Mouse (Mus musculus) heart, embryonic 14.5 days (tissue): ENCODE results near the gene Cd68. TPM values are rescaled to one million over a fixed set of nuclear protein-coding genes. Genes with fewer than 3 reads are reported as not detected.

Source experiments
- ATAC-seq: fragments of 200-750 bp; cut with Nextera tagmentation; 2 replicates; pipeline ENCODE4 v1.8.0; 2017; ENCODE audit warnings: low read depth, moderate TSS enrichment; ENCODE audit not compliant: insufficient number of reproducible peaks, insufficient read depth, low FRiP score
- H3K27ac ChIP-seq, 2 experiments: fragments of 200-500 bp in 1 of 2; fragments of 300-500 bp in 1 of 2; sonication (generic) in 1 of 2; replicated peaks in 1 of 2; 2 replicates each; pipeline ENCODE4 v1.5.1; 2012 to 2014; ENCODE audit warnings: low read depth in 2 of 2, low read length in 2 of 2, control low read depth in 1 of 2, mild to moderate bottlenecking in 1 of 2, mixed read lengths in 1 of 2; ENCODE audit not compliant: control insufficient read depth in 1 of 2, insufficient read depth in 1 of 2
- H3K27me3 ChIP-seq: fragments of 300-500 bp; sonication (generic); 2 replicates; pipeline ENCODE4 v1.6.1; 2014; ENCODE audit warnings: mild to moderate bottlenecking, low read length, control low read depth; ENCODE audit not compliant: control insufficient read depth, insufficient read depth
- H3K36me3 ChIP-seq: fragments of 300-500 bp; sonication (generic); 2 replicates; pipeline ENCODE4 v1.6.1; 2014; ENCODE audit warnings: mild to moderate bottlenecking, control low read depth, low read length, mixed read lengths; ENCODE audit not compliant: control insufficient read depth, insufficient read depth
- H3K4me1 ChIP-seq, 2 experiments: fragments of 200-500 bp in 1 of 2; fragments of 300-500 bp in 1 of 2; sonication (generic) in 1 of 2; 2 replicates each; pipeline ENCODE4 v1.6.1; 2012 to 2014; ENCODE audit warnings: low read length in 2 of 2, control low read depth in 1 of 2, mixed read lengths in 1 of 2; ENCODE audit not compliant: control insufficient read depth in 2 of 2, insufficient read depth in 2 of 2
- H3K4me2 ChIP-seq: fragments of 300-500 bp; sonication (generic); 2 replicates; pipeline ENCODE4 v1.6.1; 2014; ENCODE audit warnings: mild to moderate bottlenecking, low read length
- H3K4me3 ChIP-seq, 2 experiments: fragments of 200-500 bp in 1 of 2; fragments of 300-500 bp in 1 of 2; sonication (generic) in 1 of 2; 2 replicates each; pipeline ENCODE4 v1.5.1; 2012 to 2014; ENCODE audit warnings: low read length in 2 of 2, mild to moderate bottlenecking in 2 of 2, control low read depth in 1 of 2, low read depth in 1 of 2, moderate library complexity in 1 of 2; ENCODE audit not compliant: control insufficient read depth in 1 of 2, insufficient read depth in 1 of 2
- H3K9ac ChIP-seq: fragments of 300-500 bp; sonication (generic); 2 replicates; pipeline ENCODE4 v1.6.1; 2014; ENCODE audit warnings: mild to moderate bottlenecking, low read length
- H3K9me3 ChIP-seq: fragments of 300-500 bp; sonication (generic); 2 replicates; pipeline ENCODE4 v1.6.1; 2016; ENCODE audit warnings: low read length, control low read depth; ENCODE audit not compliant: control insufficient read depth
- WGBS: fragments of 180-500 bp; shearing (Covaris S2); extraction: QIAGEN DNeasy Blood & Tissue Kit; methylation state at CpG from one replicate; pipeline ENCODE4 v1.1.7; 2014; 5-methylcytosine and 5-hydroxymethylcytosine counted together
- polyA plus RNA-seq: library from polyadenylated mRNA; unstranded; fragments of >200 nt; fragmentation: Nextera tagmentation; extraction: Ambion mirVana; gene quantifications from 2 replicates; pipeline ENCODE4 v1.2.1, GENCODE M21; 2014

Cd68 gene
- polyA plus RNA-seq, 1 experiment from 2014 or later: 12.1 TPM

DNA sequence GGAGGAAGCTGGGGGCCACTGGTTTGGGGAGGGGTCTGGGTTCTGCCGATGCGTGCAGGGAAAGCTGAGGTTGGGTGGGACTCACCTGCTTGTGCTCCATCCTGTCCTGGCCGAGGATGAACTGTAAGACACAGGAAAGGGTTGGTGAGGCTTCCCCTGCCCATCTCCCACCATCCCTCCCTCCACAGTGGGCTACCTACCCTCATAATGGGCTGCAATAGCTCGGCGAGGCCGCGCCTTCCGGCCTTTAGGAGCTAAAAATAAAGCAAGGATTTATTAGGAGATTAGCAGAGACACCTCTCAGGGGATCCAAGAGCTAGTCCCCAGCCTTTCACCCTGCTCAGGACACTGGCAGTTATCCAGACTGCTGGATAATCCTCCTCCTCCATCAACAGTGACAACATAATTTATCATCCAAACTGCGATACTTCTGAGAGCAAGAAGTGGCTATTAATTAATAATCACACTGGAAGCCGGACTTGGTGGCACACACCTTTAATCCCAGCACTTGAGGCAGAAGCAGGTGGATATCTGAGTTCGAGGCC lies 27.5 kb upstream of the Cd68 start:
- Histone ChIP-seq H3K4me2 (no peak overlapping the region), H3K9ac (no peak overlapping the region), H3K4me3 (no peak overlapping the region), H3K9me3 (no peaks in the 10 kb centered on the region), H3K27ac (no peak overlapping the region), H3K36me3 (no peaks in the 10 kb centered on the region), H3K27me3 (no peaks in the 10 kb centered on the region), H3K4me1 (peaks cover 10 to 16% of the 10 kb centered on the region in 2 experiments)
- 41% methylated on average over 11 of the region's 11 CpGs for WGBS
- ATAC-seq: no peak

GRCm38 (mm10) chr11:69692863-69693262 lies 26.9 kb upstream of the Cd68 start:
- no peak overlapping the region for H3K27ac ChIP-seq
- ATAC-seq: no peak
- WGBS: 83% methylated on average over 6 of the region's 6 CpGs
- H3K27me3 ChIP-seq: no peaks in the 10 kb centered on the region
- H3K4me1 ChIP-seq: peaks cover 10 to 16% of the 10 kb centered on the region in 2 experiments
- H3K4me2 ChIP-seq: no peak overlapping the region
- H3K9ac ChIP-seq: no peak overlapping the region
- no peak overlapping the region for H3K4me3 ChIP-seq
- no peaks in the 10 kb centered on the region for H3K36me3 ChIP-seq
- H3K9me3 ChIP-seq: no peaks in the 10 kb centered on the region

DNA sequence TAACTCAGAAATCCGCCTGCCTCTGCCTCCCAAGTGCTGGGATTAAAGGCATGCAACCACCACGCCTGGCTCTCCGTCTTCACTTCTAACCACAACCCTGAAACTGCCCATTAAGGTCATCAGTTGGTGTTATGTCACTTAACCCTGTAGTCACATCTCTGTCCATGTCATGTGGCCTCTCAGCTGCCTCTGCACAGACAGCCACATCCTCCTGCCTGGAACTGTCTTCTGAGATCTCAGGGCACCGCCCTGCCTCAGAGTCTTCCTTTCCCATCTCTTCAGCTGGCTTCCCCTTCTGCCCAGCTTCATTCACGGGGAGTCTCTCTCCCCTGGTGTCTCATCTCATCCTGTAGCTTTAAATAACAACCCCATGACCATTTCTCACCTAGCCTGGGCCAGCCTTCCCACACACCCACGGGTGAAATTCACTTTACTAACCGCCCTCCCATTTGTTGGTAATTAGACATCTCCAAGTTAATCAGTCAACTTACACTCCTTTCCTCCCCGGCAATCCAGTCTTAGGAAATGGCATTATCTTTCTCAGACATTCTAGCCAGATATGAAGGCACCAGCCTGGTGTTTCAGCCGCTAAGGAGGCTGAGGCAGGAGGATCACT lies 26.4 kb upstream of the Cd68 start:
- H3K27me3 ChIP-seq: no peaks in the 10 kb centered on the region
- no peak overlapping the region for H3K9ac ChIP-seq
- peaks cover 10 to 16% of the 10 kb centered on the region in 2 experiments for H3K4me1 ChIP-seq
- H3K27ac ChIP-seq: no peak overlapping the region
- 69% methylated on average over 9 of the region's 9 CpGs for WGBS
- no peaks in the 10 kb centered on the region for H3K36me3 ChIP-seq
- H3K4me2 ChIP-seq: no peak overlapping the region
- no peak overlapping the region for H3K4me3 ChIP-seq
- no peak for ATAC-seq
- H3K9me3 ChIP-seq: no peaks in the 10 kb centered on the region

- no peak overlapping the region for H3K27ac ChIP-seq
- no peaks in the 10 kb centered on the region for H3K27me3 ChIP-seq
Measured at GRCm38 (mm10) chr11:69689891-69690290, 23.9 kb upstream of the Cd68 start.

DNA sequence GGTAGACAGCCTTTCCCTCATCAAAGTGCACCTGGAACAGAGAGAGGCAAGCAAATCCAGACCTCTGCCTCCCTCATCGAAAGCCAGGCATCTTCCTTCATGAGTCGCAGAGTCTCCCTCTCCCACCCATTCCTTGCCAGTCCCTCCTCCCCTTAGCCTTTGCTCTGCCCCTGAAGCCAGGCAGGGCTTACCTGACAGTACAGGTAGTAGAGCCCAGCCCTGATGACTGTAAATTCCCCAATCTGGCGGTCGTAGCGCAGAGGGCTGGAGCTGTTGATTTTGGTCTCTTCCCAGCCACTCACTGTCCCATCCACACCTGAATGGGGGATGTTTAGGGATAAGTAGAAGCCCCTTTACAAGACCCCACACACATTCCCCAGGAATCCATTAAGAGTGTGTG lies 21.1 kb upstream of the Cd68 start:
- H3K9me3 ChIP-seq: no peaks in the 10 kb centered on the region
- peaks cover 16 to 23% of the 10 kb centered on the region in 2 experiments for H3K4me1 ChIP-seq
- ATAC-seq: no peak
- H3K36me3 ChIP-seq: no peaks in the 10 kb centered on the region
- 47% methylated on average over 5 of the region's 5 CpGs for WGBS
- no peak overlapping the region for H3K4me2 ChIP-seq
- H3K27me3 ChIP-seq: no peaks in the 10 kb centered on the region
- no peak overlapping the region for H3K4me3 ChIP-seq
- H3K27ac ChIP-seq: peak overlapping the region in 1 of 2 experiments; percentile 86; a peak in 1 of 4 replicates
- H3K9ac ChIP-seq: peak overlapping the region; percentile 50; the same call in 1 of the 2 replicates

More at GRCm38 (mm10) chr11:69689891-69690290, 23.9 kb upstream of the Cd68 start:
- WGBS: 95% methylated on average over 1 of the region's 1 CpGs
- Histone ChIP-seq H3K4me3 (no peak overlapping the region), H3K4me1 (peaks cover 20 to 23% of the 10 kb centered on the region in 2 experiments), H3K4me2 (no peak overlapping the region), H3K9me3 (no peaks in the 10 kb centered on the region), H3K9ac (no peak overlapping the region), H3K36me3 (no peaks in the 10 kb centered on the region)
- no peak for ATAC-seq

DNA sequence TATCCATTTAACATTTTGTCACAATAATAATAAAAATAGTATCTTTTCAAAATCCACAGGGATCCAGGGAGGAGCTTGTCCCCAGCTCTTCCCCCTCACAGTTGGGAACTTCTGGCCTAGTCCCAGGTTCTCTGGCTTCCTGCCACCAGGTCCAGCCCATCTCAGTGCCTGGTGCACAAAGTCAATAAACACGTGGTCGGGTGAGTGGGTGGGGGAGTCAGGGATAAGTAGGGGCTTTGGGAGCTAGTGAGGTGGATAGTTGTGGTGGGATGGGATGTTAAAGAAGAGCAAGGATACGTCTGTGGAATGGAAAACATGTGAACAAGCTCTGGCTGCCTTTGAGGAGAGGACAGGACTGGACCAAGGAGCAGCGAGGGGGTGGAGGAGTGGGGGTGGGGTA lies 20.4 kb upstream of the Cd68 start:
- ATAC-seq: no peak
- H3K4me1 ChIP-seq: peaks cover 16 to 23% of the 10 kb centered on the region in 2 experiments
- H3K27me3 ChIP-seq: no peaks in the 10 kb centered on the region
- H3K4me3 ChIP-seq: no peak overlapping the region
- no peak overlapping the region for H3K9ac ChIP-seq
- H3K27ac ChIP-seq: peak overlapping the region in 1 of 2 experiments; percentile 86; a peak in 2 of 4 replicates
- peak overlapping the region; percentile 43 for H3K4me2 ChIP-seq
- H3K9me3 ChIP-seq: no peaks in the 10 kb centered on the region
- H3K36me3 ChIP-seq: no peaks in the 10 kb centered on the region
- 9% methylated on average over 4 of the region's 4 CpGs for WGBS

DNA sequence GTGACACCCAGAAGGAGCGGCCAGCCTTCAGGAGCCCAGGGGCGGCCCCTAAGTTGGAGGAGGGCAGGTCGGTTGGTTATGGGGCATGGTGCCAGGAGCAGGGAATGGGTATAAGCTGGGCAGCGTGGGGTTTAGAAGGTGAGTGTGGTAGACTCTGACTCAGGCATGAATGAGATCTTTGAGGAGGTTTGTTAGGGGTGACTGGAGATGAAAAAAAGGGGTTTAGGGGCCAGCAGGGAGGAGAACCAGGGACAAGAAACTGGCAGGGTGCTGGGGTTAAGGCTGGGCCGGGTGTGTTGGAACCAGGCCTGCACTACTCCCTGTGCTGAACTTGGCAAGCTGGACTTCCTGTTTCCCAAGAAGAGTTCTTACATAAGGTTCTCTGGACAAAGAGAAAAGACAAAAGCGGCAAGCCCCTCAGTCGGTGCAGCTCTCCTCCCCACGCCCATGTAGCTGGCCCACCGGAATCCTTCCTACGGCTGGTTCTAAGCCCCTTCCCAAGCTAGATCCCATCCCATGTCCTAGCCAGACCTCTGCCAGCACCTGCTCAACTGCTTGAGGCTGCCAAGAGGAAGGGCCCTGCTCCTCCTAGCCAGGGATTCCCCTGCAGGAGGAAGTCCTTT lies 19.7 kb upstream of the Cd68 start, which contains the start of gene Tnfsf13:
Tnfsf13 (minus strand) TSS at position 259 of the 623 bp plus-strand sequence.
- H3K4me3 ChIP-seq: no peak within 1 kb of the TSS
- ATAC-seq: no peak; the same call in 1 of the 2 replicates
- 61% methylated on average over 10 of the region's 10 CpGs for WGBS
- peak within 1 kb of the TSS; percentile 60 for H3K9ac ChIP-seq
- no peaks in the 10 kb centered on the region for H3K36me3 ChIP-seq
- H3K4me2 ChIP-seq: peak within 1 kb of the TSS; percentile 43
- H3K4me1 ChIP-seq: peaks cover 16 to 27% of the 10 kb centered on the region in 2 experiments
- no peaks in the 10 kb centered on the region for H3K9me3 ChIP-seq
- peak within 1 kb of the TSS; percentile 86 to 96 for H3K27ac ChIP-seq
- no peaks in the 10 kb centered on the region for H3K27me3 ChIP-seq
